Mouse (Mus musculus): ENCODE data around the gene Sec23a. TPM values are rescaled to one million over a fixed set of nuclear protein-coding genes. Genes with fewer than 3 reads are reported as not detected.

Gene Sec23a
- polyA plus RNA-seq, 1 experiment from 2014 or later = 65.6 TPM

Other genes starting within 250 kb of the Sec23a start
- gene Gemin2, start 1.4 kb upstream of the Sec23a start, polyA plus RNA-seq (2015; fragmentation: Nextera tagmentation; extraction: Ambion mirVana) = 29.3 and 31.5 TPM in 2 replicates
- 87.8 and 92.5 TPM in 2 replicates for gene Trappc6b, start 49.5 kb upstream of the Sec23a start, polyA plus RNA-seq (2015; fragmentation: Nextera tagmentation; extraction: Ambion mirVana)
- gene Pnn, start 54.9 kb upstream of the Sec23a start, polyA plus RNA-seq (2015; fragmentation: Nextera tagmentation; extraction: Ambion mirVana) = 96.1 and 105 TPM in 2 replicates
- gene Mia2, start 83.8 kb upstream of the Sec23a start, polyA plus RNA-seq (2015; fragmentation: Nextera tagmentation; extraction: Ambion mirVana) = 53.8 and 59.9 TPM in 2 replicates
- gene Fbxo33, start 207.7 kb upstream of the Sec23a start, polyA plus RNA-seq (2015; fragmentation: Nextera tagmentation; extraction: Ambion mirVana) = 7.8 and 8.0 TPM in 2 replicates

All from lung, embryonic 15.5 days (tissue).